Mouse (Mus musculus) skeletal muscle tissue, adult 2 months (tissue): ENCODE data around the gene Scn2b.

Experiments used
- DNase-seq: peaks from one replicate; pipeline ENCODE4 v3.0.0-alpha.2; 2012; ENCODE audit warnings: low read depth, low spot score

The Scn2b gene

DNA sequence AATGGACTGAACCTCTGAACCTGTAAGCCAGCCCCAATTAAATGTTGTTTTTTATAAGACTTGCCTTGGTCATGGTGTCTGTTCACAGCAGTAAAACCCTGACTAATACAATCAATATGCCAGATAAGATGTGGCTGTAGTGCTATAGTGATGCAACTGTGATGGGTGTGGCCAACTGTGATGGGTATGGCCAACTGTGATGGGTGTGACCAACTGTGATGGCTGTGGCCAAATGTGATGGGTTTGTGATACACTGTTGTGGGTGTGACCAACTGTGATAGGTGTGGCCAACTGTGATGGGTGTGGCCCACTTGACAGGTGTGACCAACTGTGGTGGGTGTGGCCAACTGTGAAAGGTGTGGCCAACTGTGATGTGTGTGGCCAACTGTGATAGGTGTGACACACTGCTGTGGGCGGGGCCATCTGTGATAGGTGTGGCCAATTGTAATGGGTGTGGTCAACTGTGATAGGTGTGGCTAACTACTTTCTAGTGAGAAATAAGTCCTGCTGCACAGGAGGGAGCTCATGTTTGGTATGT lies 53.6 kb downstream of the Scn2b start:
- DNase-seq = no peak

DNA sequence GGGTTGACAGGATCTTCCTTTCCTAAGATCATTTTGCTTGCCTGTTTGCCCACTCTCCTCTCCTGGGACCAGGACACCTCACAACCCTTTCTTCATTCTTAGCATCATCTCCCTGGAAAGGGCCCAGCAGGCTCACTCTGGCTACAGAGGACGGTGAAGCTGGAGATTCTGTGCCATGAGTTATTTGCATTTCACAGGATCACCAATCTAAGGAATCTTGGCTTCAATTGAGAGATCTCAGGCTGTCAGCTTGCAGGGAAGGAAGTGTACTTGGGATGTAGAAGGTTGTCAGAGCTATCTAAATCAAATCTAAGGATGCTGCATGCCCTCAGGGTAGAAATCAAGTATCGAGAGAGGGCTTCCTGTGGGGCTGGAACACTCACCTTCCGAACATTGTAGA lies 55.9 kb downstream of the Scn2b start:
- no peak for DNase-seq

- no peak for DNase-seq
These were observed 61.7 kb downstream of the Scn2b start for GRCm38 (mm10) chr9:45179282-45179681.
